Mouse (Mus musculus) layer of hippocampus, adult 9-11 months (tissue): ENCODE measurements around the gene Ascl4.
A peak's percentile ranks its signal among the peaks of the same experiment; 100 is the strongest.

Experiments
- DNase-seq: peaks from one replicate; pipeline ENCODE4 v3.0.0; 2022

Ascl4 gene

DNA sequence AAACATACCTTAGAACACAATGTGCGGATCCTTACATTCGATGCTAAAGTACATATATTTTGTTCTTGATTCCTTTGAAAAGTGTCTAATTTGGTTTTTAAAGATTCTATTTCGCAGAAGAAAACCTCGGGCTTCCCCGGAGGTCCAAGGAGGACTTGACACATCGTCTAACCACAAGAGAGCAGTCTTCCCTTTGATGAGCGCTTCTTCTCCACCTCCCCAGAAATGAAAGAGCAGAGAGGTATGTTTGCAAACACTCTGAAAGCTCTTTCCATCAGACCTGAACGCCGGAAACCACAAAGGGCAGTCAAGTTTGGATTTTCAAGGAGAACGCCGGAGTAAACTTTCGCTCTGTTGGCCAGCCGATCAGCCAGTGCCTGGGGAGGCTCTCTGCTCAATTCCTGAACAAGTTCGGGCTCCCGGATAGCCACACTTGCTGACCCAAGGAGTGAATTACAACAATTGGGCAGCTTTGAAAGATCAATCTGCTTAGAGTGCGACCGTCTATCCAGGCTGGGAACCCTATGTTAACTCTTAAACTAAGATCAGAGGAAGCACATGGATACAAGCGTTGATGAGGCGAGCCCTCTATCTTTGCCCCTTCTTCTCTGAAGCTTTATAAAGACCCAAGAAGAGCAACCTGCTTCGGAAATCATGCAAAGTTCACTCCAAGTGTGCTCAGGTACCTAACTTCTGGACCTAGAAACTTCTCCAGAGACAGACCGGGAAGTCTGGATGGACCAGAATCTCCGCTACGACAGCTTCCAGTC is at the start of gene Ascl4:
TSS of gene Ascl4 (plus strand) at position 6 of the 770 bp plus-strand sequence.
- no peak for DNase-seq

DNA sequence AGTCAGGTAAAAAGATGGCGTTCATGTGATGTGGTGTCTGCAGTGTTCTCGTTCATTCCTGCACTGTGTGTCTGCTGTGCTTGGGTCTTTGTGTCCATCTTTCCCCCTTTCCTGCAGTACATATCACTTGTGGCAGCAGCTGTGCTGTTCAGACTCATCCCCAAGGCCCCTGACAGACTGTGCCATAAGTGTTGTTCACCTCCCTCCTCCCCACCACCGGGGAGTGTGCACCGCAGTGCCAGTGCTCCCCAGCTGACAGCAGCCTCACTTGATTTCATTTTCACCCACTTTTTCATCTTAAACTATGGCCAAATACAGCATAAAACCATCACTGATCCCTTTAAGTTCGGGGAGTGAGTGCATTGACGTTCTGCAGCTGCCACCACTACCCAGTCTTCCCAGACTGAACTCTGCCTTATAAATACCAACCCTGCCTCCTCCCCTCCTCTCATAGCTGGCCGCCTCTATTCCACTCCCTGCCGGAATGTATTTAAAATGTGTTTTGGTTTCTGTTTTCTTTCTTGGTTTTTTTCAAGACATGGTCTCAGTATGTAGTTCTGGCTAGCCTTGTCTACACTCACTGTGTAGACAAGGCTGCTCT is 47.5 kb upstream of the Ascl4 start:
- DNase-seq = no peak

DNA sequence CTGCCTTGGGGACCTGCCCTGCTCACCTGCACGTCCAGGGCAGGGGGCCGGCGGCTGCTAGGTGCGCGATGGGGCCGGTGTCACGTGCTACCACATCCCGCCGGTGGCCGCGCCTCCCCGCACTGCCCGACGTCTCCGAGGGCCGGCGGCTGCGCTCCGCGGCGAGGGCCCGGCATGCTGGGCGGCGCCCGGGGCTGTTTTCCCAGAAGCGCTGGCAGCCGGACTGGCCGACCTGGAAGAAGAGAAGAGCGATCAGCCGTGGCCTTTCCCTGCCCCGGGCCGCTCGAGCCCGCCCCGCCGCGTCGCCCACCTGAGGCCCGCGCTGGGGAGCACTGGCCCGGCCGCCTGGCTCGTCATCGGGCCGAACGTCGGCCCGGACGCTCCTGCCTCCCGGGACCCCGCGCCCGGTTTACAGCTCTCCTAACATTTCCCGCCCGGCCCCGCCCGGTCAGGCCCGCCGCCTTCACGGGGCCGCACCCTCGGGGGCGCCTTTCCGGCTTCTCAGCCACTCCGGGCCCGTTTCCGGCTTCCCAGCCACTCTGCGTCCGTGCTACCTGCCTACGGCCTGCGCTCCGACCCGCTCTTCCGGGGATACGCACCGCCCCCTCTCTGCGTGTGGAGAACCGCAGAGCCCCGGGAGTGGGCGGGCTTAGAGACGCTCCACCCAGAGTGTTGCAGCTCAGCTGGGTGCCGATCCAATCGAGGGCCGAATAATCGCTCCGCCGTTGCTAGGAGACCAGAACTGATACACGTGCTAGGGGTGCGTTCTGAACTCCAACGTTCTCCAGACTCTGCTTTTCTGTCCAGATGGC is 10.8 kb upstream of the Ascl4 start, which contains the start of gene Prdm4:
TSS of gene Prdm4 (minus strand) at position 645 of the 812 bp plus-strand sequence.
- DNase-seq = peak; percentile 99

DNA sequence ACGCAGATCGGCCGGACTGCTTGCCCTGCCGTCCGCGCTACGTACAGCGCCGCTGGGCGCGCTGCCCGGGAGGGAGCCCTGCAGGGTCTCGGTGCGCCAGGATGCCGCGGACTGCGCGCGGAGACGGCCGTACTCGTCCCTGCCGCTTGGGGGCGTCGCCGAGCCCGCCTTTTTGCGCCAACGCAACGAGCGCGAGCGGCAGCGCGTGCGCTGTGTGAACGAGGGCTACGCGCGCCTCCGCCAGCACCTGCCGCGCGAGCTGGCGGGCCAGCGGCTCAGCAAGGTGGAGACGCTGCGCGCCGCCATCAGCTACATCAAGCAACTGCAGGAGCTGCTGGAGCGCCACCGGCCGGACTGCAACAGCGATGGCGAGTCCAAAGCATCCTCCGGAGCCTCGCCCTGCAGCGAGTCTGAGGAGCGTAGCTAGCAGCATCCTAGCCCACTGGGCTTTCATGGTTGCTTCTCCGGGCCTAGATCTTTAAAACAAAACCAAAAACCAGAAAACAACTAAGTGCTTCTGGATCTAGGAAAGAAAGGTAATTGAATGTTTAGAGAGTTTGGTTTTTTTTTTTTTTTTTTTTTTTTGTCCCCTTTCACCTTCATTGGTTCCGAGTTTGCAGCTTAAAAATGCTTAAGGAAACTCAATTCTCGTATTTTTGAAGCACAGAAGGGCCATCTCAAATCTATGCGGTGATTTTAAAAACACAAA is 1.2 kb downstream of the Ascl4 start:
- DNase-seq = peak; percentile 73

DNA sequence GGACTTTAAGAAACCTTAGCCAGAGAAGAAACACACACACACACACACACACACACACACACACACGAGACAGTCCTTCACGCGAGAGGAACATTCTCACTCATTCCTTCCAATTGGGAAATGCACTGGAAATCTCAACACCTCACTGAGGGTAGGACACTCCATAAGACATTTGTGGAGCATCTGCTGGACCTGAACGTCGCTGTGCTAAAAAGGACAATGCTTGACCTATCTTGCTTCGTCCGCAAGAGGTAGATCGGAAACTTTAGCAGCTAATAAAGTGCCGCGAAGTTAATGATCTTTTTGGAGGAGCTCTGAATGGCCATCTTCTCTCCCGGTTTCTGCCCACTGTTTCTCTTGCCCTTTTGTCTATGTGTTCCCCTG is 1.7 kb downstream of the Ascl4 start:
- no peak for DNase-seq

- no peak for DNase-seq
Measured at GRCm38 (mm10) chr10:85929962-85930361, 2.5 kb downstream of the Ascl4 start.

DNA sequence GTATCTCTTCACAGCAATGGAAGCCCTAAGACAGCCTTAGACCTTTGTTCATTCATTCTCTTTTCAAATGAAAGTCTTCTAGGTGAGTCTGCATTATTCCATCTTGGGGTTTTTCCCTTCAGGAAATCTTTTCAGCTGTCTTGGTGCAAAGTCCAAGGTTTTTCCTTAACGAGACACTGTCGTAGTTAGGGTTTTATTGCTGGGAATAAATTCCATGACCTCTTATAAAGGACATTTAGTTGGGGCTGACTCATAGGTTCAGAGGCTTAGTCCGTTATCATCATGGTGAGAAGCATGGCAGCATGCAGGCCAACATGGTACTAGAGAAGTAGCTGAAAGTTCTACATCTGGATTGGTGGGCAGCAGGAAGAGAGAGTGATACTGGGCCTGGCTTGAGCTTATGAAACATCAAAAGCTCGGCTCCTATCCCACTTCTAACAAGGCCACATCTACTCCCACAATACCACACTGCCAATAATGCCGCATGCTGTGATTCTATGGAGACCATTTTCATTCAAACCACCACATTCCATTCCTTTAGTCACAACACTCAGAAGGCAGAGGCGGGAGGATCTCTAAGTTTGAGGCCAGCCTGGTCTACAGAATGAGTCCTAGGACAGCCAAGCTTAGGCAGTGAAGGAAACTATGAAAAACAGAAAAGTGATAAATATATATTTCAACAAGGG is 8.9 kb downstream of the Ascl4 start:
- DNase-seq = no peak

DNA sequence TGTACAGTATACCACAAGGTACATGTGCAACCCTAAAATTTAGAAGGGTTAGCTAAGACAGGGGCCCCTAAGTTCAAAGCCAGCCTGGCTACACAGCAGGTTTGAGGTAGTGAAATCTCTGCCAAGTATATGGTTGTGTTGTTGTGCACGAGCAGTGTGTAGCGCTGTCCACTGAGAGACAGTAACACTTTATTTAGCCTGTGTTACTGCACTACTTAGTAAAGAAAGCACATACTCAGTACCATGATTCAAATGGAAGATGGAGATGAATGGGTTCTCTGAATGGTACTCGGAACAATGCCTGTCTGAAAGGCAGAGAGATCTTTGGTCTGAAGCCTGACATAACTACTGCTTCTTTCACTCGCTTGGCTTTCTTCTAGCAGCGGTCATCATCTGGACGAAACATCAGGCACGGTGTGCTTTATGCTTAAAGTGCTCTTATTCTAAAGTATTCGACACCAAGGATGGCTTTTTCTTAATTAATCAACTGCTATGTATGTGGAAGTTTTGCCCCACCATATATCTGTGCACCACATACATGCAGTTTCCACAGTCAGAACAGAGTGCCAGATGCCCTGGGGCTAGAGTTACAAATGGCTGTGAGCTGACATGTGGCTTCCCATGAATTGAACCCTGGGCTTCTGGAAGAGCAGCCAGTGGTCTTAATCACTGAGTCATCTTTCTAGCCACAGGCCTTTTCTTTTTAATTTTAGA is 21.2 kb downstream of the Ascl4 start:
- no peak for DNase-seq

DNA sequence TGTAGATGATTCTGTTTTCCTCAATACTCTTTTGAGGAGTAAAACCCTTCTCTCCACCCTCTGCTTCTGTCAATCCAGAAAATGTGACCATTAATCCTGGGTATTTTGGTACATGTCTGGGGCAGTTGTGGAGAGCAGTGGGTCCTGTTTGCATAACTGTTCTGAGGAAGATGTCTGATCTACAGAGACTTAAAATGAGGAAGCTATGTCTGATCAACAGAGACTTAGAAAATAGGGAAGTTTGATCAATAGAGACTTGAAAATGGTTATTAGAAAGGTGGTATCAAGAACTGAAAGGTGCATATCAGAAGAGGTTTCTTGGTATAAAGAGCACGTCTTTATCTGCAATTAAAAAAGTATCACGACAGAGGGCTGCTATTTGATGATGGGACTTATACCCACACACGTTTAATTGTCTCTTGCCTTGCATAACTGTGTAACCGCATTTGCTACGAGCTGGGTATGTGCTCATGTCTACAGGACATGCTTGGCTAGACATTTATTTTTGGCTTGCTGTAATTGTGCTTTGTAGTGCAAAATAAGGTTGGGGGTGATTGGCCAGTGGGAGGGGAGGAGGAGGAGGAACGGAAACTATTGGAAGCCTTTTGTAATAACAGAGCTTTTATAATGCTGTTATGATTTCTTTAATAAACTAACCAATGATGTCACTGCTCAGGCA is 24.4 kb downstream of the Ascl4 start:
- DNase-seq = peak; percentile 29

DNA sequence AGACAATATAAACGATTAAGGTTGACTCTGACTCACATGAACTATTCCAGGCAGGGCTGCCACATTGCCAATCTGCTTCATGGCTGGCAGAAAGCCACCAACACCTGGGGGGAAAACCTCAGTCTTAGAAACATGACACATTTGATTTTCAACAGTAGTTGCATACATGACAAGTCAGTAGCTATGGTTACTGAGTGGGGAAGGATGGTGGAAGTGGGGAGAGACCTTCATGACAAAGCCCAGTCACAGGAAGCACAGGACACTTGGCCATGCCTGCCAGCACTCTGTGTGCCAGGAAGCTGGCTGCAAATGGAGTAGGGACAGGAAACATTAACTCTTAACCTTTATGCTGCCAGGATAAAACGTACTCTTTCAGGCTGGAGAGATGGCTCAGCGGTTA is 25.9 kb downstream of the Ascl4 start:
- no peak for DNase-seq

DNA sequence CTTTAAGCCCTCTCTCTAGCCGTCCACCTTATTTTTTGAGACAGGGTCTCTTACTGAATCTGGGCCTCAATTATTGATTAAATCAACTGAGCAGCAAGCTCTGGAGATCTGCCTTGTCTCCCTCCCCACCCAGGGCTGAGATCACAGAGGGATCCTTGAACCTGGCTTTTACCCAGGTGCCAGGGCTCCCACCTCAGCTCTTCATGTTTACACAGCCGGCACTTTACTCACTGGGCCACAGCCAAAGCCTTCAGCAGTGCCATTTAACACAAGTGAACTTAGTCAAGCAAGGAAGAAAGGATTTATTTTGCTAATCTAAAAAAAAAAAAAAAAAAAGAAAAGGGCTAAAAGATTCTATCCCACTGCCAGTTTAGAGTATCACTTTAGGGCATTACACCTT is 26.9 kb downstream of the Ascl4 start:
- no peak for DNase-seq

- no peak for DNase-seq
Measured at GRCm38 (mm10) chr10:85956871-85957419, 29.5 kb downstream of the Ascl4 start.

DNA sequence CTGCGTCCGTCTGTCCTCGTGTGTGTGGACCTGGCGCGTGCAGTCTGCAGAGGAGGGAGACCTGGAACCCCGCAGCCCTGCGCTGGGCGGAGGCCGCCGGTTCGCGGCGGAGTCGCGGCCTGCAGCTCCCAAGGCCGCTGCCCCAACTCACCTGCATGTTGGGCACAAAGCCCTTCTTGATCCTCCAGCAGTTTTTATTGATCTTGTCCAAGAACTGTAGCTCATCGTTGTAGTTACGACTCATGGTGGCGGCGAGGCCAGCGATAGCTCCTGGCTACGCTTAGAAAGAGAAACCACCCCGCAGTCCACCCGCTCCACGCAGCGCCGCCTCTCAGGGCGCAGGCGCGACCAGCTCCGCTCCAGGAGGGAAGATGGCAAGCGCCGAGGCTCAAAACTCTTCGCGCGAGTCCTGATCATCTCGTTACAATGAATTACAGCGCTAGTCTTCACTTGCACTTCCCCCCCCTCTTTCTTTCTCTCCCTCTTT is 30.0 kb downstream of the Ascl4 start, which contains the start of gene Rtcb:
TSS of gene Rtcb (minus strand) at position 360 of the 487 bp plus-strand sequence.
- DNase-seq = peak; percentile 94

DNA sequence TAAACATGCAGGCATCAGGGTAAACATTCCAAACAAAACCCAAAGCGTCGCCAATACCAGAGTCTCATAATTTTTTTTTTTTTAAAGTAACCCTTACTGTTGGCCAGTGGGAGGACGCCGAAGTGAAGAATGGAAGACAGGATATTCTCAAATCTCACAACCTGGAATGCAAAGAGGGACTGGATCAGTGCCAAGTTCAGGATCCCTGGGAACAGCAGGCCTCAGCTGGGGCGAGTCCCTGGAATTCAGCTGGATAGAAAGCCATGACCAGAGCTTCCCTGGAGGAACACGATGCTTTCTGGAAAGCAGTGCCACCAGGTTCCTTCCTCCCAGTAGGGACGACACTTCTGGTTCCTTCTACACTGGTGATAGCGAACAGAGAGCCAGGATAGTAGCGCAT is 35.4 kb downstream of the Ascl4 start:
- DNase-seq = no peak

DNA sequence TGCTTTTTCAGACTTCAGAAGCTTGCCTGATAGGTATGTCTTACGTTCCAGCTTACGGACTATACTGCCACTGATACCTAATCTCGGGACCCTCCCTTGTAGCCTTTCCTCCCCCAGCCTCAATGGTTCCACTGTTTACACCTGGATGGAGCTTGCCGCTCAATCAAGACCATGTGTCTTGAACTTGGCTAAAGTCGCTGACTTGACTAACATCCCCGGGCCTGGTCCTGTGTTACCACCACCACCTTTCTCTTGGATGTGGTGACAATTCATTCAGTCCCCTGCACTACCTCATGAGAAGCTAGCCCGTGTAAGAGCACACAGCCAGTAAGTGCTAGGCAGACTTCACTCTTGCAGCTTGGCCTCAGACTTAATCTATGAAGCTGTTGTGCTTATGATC is 36.8 kb downstream of the Ascl4 start:
- DNase-seq = no peak

GRCm38 (mm10) chr10:85966476-85966875 is 39.0 kb downstream of the Ascl4 start:
- no peak for DNase-seq

GRCm38 (mm10) chr10:85967411-85968156 is 40.1 kb downstream of the Ascl4 start:
- DNase-seq = no peak

- DNase-seq = peak; percentile 72
Measured at GRCm38 (mm10) chr10:85968157-85968634, 40.7 kb downstream of the Ascl4 start.

- DNase-seq = no peak
Measured at GRCm38 (mm10) chr10:85968731-85969130, 41.2 kb downstream of the Ascl4 start.
